Mouse (Mus musculus): ENCODE data around the gene Selenop. TPM values are rescaled to one million over a fixed set of nuclear protein-coding genes. Genes with fewer than 3 reads are reported as not detected.
A peak's percentile ranks its signal among the peaks of the same experiment; 100 is the strongest.

The Selenop gene
- polyA plus RNA-seq, 1 experiment from 2014 or later, result 74.2 TPM

DNA sequence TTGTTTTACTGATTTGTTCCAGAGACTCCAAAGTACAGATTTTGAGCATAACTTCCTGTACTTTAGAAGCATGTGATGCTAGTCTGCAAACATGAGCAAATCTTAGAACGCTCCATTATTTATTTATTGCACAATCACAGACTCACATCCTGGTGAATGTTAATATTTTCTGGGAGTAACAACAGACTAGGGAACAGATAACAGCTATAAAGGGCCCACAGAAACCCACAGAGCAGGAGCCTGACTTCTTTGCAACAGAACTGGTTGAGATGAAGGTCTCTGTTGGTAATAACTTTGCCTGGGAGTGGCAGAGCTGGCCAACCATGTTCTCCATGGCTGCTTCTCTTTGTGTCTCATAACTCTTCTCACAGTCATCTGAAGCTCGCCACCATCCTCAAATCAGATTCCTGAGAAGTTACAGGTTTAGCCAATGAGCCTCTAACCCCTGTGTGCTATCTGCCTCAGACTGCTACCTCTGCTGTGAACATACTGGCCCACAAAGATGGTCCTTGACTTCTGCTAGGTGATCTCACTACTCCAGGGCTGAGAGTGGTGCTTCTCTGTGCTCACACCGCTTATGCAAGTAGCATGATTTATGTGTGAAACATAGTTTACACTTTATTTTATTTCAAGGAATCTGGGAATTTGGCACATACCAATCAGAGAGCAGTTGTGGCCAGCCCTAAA lies 17.2 kb upstream of the Selenop start:
- Histone ChIP-seq H3K27me3 (ENCODE audit: insufficient read depth, poor library complexity, severe bottlenecking) (no peaks in the 10 kb centered on the region), H3K4me1 (0 out of 2 replicates have a peak, but pooled peaks cover 4% of the 10 kb centered on the region), H3K4me3 (no peak overlapping the region), H3K36me3 (no peaks in the 10 kb centered on the region), H3K27ac (0 out of 2 replicates have a peak overlapping the region, but pooled peaks have one; percentile 10), H3K9me3 (no peaks in the 10 kb centered on the region; the same call in 1 of the 2 replicates)
- no peak for DNase-seq (ENCODE audit: low spot score)
- WGBS, result 74% methylated on average over 3 of the region's 3 CpGs

DNA sequence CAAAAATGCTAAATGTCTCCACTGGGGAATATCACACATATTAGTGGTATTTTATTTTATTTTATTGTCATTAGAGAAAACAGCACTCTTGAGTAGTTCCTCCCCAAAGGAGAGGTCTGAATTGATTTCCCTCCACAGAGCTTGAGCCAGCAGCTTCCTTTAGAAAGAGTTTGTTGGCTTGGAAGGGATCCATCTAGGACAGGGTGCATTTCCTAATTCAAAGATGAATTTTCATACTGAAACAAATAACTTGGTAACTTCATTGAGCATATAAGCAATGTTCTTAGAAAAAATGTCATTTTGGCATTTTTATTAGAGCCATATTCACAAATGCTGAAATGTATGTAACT lies 16.7 kb upstream of the Selenop start:
- 0 out of 2 replicates have a peak, but pooled peaks cover 4% of the 10 kb centered on the region for H3K4me1 ChIP-seq
- no peak for DNase-seq (ENCODE audit: low spot score)
- no peaks in the 10 kb centered on the region; the same call in 1 of the 2 replicates for H3K9me3 ChIP-seq
- H3K27me3 ChIP-seq (ENCODE audit: insufficient read depth, poor library complexity, severe bottlenecking), result no peaks in the 10 kb centered on the region
- no peak overlapping the region for H3K4me3 ChIP-seq
- H3K27ac ChIP-seq, result no peak overlapping the region
- H3K36me3 ChIP-seq, result no peaks in the 10 kb centered on the region

DNA sequence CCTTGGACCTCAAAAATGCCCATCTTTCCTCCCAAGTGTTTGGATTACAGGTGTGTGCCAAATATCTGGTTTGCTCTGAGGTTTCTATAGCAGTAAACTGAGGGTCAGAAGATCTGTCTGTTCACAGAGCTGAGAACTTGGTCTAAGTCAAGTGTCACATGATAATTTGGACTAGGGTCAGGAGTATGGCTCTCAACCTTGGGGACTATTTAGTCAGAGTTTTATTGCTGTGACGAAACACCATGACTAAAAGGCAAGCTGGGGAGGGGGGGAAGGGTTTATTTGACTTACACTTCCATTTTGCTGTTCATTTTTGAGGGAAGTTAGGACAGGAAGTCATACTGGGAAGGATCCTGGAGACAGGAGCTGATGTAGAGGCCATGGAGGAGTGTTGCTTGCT lies 9.3 kb upstream of the Selenop start:
- no peak for DNase-seq (ENCODE audit: low spot score)
- H3K4me1 ChIP-seq, result no peaks in the 10 kb centered on the region
- 87% methylated on average over 1 of the region's 1 CpGs for WGBS
- H3K27me3 ChIP-seq (ENCODE audit: insufficient read depth, poor library complexity, severe bottlenecking), result no peaks in the 10 kb centered on the region
- no peaks in the 10 kb centered on the region; the same call in 1 of the 2 replicates for H3K9me3 ChIP-seq
- no peaks in the 10 kb centered on the region for H3K36me3 ChIP-seq
- no peak overlapping the region for H3K27ac ChIP-seq
- no peak overlapping the region for H3K4me3 ChIP-seq

DNA sequence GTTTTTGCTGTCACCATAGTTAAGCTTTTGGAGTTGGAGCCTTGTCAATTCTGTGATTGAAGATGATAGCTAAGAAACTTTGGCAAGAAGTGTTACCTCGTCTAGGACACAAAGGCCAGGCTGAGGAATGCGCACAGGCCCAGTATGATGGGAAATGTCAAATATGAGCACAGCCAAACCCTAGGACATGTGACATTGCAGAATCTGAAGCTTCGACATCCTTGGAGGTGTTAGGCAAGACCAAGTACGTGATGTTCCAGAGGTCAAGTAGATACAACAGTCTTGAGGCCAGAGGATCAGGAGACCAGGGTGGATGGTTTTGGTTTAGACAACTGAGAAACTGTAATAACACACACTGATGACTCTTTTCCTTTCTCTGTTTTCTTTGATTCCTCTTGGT lies 8.0 kb upstream of the Selenop start:
- Histone ChIP-seq H3K9me3 (no peaks in the 10 kb centered on the region), H3K4me3 (no peak overlapping the region), H3K27me3 (ENCODE audit: insufficient read depth, poor library complexity, severe bottlenecking) (no peaks in the 10 kb centered on the region), H3K36me3 (no peaks in the 10 kb centered on the region), H3K27ac (no peak overlapping the region), H3K4me1 (0 out of 2 replicates have a peak, but pooled peaks cover 3% of the 10 kb centered on the region)
- WGBS, result 85% methylated on average over 4 of the region's 4 CpGs
- no peak for DNase-seq (ENCODE audit: low spot score)

DNA sequence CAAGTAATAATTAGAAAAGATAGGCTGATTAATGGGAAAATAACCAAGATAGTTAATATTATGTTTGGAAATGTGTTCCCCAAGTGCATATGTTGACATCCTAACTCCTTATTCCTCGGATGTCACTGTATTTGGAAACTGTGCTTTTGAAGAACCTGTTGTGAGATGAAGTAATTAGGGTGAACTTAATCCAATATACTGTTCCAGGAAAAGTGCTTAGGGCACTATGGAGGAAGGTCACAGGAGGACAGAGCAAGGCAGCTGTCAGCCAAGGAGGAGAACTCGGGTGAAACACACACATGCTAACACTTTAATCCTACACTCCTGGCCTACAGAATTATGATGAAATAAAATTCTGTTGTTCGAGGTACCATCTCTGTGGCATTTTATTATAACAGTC lies 5.5 kb upstream of the Selenop start:
- Histone ChIP-seq H3K36me3 (no peaks in the 10 kb centered on the region), H3K4me3 (no peak overlapping the region), H3K9me3 (no peaks in the 10 kb centered on the region), H3K4me1 (0 out of 2 replicates have a peak, but pooled peaks cover 3% of the 10 kb centered on the region), H3K27ac (no peak overlapping the region), H3K27me3 (ENCODE audit: insufficient read depth, poor library complexity, severe bottlenecking) (no peaks in the 10 kb centered on the region)
- WGBS, result 84% methylated on average over 3 of the region's 3 CpGs
- no peak for DNase-seq (ENCODE audit: low spot score)

DNA sequence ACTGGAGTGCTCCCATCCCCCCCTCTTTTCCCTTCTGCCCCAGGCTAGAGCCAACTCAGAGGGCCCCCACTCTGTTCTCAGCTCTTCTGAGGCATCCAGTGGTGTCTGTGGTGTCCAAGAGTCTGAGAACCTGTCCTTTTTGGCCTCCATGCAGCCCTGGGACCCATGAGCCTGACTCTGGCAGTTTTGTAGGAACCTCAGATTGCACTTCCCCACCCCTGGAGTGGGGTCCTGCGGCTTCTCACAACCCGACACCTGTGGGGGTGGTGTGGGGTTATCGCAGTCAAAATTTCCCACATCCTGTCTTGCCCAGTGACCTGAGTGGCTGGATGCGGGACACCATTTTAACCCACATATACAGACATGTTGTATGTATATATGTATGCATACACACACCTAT lies 4.1 kb upstream of the Selenop start:
- Histone ChIP-seq H3K27me3 (ENCODE audit: insufficient read depth, poor library complexity, severe bottlenecking) (no peaks in the 10 kb centered on the region), H3K4me3 (no peak overlapping the region), H3K36me3 (no peaks in the 10 kb centered on the region), H3K27ac (no peak overlapping the region), H3K9me3 (no peaks in the 10 kb centered on the region), H3K4me1 (0 out of 2 replicates have a peak, but pooled peaks cover 3% of the 10 kb centered on the region)
- DNase-seq (ENCODE audit: low spot score), result no peak
- 84% methylated on average over 4 of the region's 4 CpGs for WGBS

DNA sequence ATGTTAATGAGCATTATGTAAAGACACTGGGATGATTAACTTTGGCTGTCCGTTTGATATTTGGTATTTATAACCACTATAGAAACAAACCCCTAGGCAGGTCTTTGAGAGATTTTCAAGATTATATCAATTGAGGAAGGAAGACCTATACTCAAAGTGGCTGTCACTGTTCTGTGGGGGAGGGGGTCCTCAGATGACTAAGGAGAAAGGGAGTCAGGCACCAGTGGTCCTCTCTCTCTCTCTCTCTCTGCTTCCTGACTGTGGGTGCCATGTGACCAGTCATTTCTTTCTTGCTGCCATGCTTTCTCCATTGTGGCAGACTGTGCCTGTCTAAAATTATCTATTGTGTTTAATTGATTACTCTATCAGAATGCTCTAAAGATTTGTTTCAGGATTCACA lies 3.5 kb upstream of the Selenop start:
- H3K27me3 ChIP-seq (ENCODE audit: insufficient read depth, poor library complexity, severe bottlenecking), result no peaks in the 10 kb centered on the region
- DNase-seq (ENCODE audit: low spot score), result no peak
- H3K27ac ChIP-seq, result no peak overlapping the region
- peaks cover 4% of the 10 kb centered on the region; the same call in 1 of the 2 replicates for H3K4me1 ChIP-seq
- H3K36me3 ChIP-seq, result no peaks in the 10 kb centered on the region
- H3K4me3 ChIP-seq, result no peak overlapping the region
- H3K9me3 ChIP-seq, result no peaks in the 10 kb centered on the region
- 83% methylated on average over 1 of the region's 1 CpGs for whole genome bisulfite sequencing

DNA sequence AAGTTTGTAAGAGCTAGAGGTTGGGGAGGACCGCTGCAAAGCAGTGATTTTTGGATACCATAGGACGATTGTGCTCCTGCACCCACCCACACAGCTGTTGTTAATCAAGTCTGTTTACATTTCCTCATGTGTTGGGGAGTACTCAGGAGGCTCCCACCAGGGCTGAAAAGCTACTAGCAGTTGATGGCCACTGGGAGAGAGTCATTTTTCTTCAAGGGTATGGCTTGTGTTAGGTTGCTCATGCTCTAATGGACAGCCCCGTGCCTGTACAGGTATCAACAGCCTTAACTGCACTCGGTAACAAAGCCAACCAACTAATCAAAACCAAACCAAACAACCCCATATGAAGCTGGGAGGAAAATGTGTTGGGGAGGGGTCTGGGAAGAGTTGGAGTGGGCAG lies 1.1 kb downstream of the Selenop start:
- H3K27me3 ChIP-seq (ENCODE audit: insufficient read depth, poor library complexity, severe bottlenecking), result no peaks in the 10 kb centered on the region
- peak overlapping the region; percentile 89; the same call in 1 of the 2 replicates for H3K27ac ChIP-seq
- 67% methylated on average over 4 of the region's 4 CpGs for WGBS
- H3K9me3 ChIP-seq, result no peaks in the 10 kb centered on the region
- H3K36me3 ChIP-seq, result no peaks in the 10 kb centered on the region
- no peak overlapping the region for H3K4me3 ChIP-seq
- peaks cover 3% of the 10 kb centered on the region; the same call in 1 of the 2 replicates for H3K4me1 ChIP-seq
- DNase-seq (ENCODE audit: low spot score), result no peak

DNA sequence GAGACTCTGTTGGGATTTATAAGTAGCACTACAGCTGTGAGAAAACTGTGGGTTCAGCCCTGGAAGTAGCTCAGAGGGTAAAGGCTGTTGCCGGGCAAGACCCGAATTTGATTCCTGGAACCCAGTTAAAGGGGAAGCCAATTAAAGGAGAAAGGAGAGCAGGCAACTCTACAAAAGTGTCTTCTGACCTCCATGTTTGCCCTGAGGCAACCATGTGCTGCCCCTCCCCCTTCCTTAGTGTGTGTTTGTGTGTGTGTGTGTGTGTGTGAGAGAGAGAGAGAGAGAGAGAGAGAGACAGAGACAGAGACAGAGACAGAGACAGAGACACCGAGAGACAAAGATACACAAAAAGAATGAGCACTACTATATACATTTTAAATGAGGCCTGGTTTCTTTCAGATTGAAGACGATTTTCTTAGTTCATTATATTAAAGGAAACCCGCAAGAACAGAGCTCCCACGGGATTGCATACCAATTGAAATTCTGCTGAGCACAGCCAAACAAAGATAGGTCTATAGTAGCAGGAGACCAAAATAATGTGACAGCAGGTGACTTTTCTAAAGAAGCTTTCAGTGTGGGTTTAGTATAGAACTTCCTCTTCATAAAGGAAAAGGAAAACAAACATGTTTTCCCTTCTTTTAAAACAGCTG lies 1.8 kb downstream of the Selenop start:
- DNase-seq (ENCODE audit: low spot score), result no peak
- Histone ChIP-seq H3K4me1 (peaks cover 3% of the 10 kb centered on the region; the same call in 1 of the 2 replicates), H3K27me3 (ENCODE audit: insufficient read depth, poor library complexity, severe bottlenecking) (no peaks in the 10 kb centered on the region)

DNA sequence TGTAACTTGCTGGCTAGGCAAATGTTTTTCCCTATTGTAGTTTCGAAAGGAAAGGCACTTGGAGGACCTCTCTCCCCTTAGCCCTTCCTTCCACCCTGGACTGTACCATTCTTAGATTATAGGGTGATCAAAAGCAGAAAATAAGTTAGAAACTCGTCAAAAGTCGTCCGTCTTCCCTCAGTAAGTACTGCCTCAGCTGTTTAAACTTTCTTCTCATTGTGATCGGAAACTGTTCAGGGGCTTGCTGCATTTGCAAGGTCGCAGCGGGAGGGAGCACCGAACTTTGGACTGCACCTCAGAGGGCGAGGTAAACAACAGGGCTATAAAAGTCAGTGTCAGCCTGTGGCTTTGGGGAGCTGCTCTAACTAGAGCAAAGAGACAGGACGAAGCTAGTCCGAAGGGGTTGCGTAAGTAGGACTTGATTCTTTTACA lies 2.3 kb downstream of the Selenop start:
- Histone ChIP-seq H3K4me1 (peaks cover 3% of the 10 kb centered on the region; the same call in 1 of the 2 replicates), H3K27me3 (ENCODE audit: insufficient read depth, poor library complexity, severe bottlenecking) (no peaks in the 10 kb centered on the region), H3K27ac (peak overlapping the region; percentile 89), H3K9me3 (no peaks in the 10 kb centered on the region), H3K4me3 (peak overlapping the region; percentile 53), H3K36me3 (0 out of 2 replicates have a peak, but pooled peaks cover 2% of the 10 kb centered on the region)
- 8% methylated on average over 12 of the region's 12 CpGs for WGBS
- DNase-seq (ENCODE audit: low spot score), result peak; percentile 77

More for the DNA sequence above, 1.8 kb downstream of the Selenop start:
- Histone ChIP-seq H3K27ac (peak overlapping the region; percentile 89), H3K4me3 (peak overlapping the region; percentile 53), H3K36me3 (no peaks in the 10 kb centered on the region), H3K9me3 (no peaks in the 10 kb centered on the region)
- WGBS, result 37% methylated on average over 6 of the region's 6 CpGs

DNA sequence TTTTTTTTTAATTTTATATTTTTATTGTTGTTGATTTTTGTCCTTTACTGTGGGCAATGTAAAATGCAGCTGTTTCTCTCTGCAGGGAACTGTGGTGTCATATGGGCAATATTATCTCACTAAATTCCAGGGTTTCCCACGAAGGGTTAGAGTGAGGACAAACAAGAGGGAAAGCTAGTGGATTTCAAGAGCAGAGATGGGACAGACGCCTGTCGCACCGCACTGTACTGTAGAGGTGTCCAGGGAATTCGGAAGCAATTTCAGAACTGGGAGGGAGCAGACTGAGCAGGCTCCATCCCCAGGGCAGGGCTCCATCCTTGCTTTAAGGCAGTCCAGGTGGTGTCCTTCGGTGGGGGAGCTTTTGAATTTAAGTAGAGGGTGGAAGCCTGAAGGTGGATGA lies 2.9 kb downstream of the Selenop start:
- H3K27ac ChIP-seq, result peak overlapping the region; percentile 89; the same call in 1 of the 2 replicates
- 0 out of 2 replicates have a peak, but pooled peaks cover 5% of the 10 kb centered on the region for H3K36me3 ChIP-seq
- WGBS, result 27% methylated on average over 6 of the region's 6 CpGs
- H3K4me1 ChIP-seq, result peaks cover 3% of the 10 kb centered on the region; the same call in 1 of the 2 replicates
- H3K9me3 ChIP-seq, result no peaks in the 10 kb centered on the region
- no peak for DNase-seq (ENCODE audit: low spot score)
- H3K4me3 ChIP-seq, result peak overlapping the region; percentile 53
- H3K27me3 ChIP-seq (ENCODE audit: insufficient read depth, poor library complexity, severe bottlenecking), result no peaks in the 10 kb centered on the region

DNA sequence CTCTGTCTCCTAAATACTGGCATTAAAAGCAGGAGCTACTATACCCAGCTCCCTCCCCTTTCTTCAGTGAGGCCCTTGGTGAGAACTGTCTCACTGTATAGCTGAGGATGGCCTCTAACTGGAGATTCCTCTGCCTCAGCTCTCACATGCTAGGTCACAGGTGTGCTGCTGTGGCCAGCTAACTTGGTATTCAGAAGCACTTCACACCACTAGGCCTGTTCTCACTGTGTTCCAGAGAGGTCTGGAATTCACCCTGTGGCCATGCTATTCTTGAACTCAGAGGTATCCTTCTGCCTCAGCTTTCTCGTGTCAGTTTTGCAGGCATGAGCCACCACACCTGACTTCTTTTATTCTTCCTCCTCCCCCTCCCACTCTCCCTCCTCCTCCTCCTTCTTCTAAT lies 4.8 kb downstream of the Selenop start:
- no peaks in the 10 kb centered on the region for H3K9me3 ChIP-seq
- WGBS, result 81% methylated on average over 1 of the region's 1 CpGs
- no peaks in the 10 kb centered on the region for H3K27me3 ChIP-seq (ENCODE audit: insufficient read depth, poor library complexity, severe bottlenecking)
- no peak overlapping the region for H3K27ac ChIP-seq
- peaks cover 13% of the 10 kb centered on the region; the same call in 1 of the 2 replicates for H3K36me3 ChIP-seq
- no peak overlapping the region for H3K4me3 ChIP-seq
- no peak for DNase-seq (ENCODE audit: low spot score)
- peaks cover 3% of the 10 kb centered on the region; the same call in 1 of the 2 replicates for H3K4me1 ChIP-seq

DNA sequence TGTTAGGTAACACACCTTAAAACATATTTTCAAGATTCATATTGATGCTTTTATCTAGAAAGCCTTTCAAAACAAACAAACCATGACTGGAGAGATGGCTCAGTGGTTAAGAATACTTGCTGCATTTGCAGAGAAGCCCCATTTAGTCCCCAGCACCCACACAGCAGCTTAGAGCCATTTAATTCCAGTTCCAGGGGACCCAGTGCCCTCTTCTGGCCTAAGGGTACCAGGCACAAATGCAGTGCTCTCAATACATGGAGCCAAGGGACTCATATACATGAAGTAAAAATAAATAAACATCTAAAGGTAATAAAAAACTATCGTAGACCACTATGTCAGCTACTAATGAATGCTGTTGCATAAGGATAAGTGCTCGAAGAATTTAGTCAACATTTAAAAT lies 9.0 kb downstream of the Selenop start:
- DNase-seq (ENCODE audit: low spot score), result no peak
- no peak overlapping the region for H3K4me3 ChIP-seq
- no peaks in the 10 kb centered on the region for H3K4me1 ChIP-seq
- H3K36me3 ChIP-seq, result peaks cover 19% of the 10 kb centered on the region
- WGBS, result 81% methylated on average over 2 of the region's 2 CpGs
- no peaks in the 10 kb centered on the region for H3K9me3 ChIP-seq
- H3K27me3 ChIP-seq (ENCODE audit: insufficient read depth, poor library complexity, severe bottlenecking), result no peaks in the 10 kb centered on the region
- H3K27ac ChIP-seq, result no peak overlapping the region
